Mouse (Mus musculus): ENCODE measurements around the gene Gm9945.
A peak's percentile ranks its signal among the peaks of the same experiment; 100 is the strongest.

Gm9945 gene

DNA sequence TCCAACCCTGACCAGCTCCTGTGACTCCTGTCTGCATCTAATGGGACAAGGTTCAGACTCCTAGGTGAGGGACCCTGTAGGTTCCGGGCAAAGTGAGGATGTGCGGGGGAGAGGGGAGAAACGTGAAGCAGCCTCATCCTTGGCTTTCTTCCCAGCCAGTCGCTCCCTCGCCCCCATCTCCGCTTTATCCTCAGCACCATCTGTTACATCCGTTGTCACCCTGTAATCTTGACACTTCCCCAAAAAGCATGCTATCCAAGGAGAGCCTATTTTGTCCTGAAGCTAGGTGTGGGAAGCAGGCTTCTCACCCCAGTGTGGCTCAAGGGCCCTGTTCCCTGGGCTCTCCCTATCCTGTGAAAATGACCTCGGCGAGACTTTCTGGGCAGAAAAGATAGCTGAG is 43.0 kb downstream of the Gm9945 start:
- peak; percentile 50 to 65 for DNase-seq (ENCODE audit: low spot score in 2 of 2)

DNA sequence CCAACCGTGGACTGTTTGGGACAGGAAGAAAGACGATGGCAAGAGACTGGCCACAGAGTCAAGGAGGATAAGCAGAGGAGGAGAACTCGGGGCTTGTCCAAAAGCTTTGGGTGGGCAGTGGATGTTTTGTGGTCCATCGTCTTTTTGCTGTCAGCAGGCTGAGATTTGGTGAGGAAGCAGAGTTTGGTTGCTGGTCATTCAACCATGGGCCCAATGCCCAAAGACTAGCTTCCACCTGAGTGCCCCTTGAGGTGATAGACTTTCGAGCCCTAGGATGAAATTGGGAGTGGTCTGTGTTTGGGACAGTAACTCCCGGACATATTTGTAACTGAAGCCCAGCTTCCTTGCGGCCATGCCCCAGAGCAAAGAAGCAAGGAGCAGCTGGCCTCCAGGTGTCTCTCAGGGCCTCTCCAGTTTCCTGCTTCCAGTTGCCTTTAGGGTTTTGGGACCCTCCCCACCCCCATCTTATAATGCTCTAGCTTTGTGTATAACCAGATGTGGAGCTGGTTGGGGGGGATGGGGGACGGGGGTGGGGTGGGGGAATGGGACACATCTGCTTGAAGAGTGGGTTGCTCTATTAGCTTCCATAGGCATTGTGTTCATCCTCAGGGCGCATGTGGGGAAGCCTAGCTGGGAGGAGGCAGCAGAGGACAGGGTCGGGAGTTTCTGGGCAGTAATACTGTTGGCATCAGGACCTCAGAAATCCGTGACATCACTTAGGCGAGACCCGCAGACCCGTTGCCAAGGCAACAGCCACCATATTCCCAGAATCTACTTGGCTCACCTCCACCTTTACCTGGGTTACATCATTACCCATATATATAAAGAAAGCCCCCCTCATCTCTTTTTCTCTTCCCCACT is 43.8 kb downstream of the Gm9945 start:
- no peak for DNase-seq (ENCODE audit: low spot score in 2 of 2)

- no peak for DNase-seq (ENCODE audit: low spot score in 2 of 2)
Measured at GRCm38 (mm10) chr11:53524905-53525304, 44.9 kb downstream of the Gm9945 start.

DNA sequence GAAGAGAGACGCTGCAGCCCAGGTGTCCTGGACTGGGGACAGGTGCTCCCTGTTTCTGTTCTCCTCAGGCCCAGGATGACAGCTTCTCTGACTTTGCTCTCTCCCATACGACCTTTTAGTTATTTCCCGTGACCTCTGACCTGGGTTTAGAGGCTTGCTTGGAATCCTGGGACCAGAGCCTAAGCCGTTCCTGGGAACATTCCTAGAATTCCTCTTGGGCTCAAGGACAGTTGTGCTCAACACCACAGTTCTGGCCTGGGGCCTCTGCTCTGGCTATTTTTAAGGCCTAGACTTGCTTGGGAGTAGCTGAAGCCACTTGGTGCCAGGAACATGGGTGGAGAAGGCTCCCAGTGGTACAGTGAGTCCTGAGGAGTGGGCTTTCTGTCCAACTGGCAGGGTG is 45.5 kb downstream of the Gm9945 start:
- DNase-seq (ENCODE audit: low spot score in 2 of 2) = no peak

DNA sequence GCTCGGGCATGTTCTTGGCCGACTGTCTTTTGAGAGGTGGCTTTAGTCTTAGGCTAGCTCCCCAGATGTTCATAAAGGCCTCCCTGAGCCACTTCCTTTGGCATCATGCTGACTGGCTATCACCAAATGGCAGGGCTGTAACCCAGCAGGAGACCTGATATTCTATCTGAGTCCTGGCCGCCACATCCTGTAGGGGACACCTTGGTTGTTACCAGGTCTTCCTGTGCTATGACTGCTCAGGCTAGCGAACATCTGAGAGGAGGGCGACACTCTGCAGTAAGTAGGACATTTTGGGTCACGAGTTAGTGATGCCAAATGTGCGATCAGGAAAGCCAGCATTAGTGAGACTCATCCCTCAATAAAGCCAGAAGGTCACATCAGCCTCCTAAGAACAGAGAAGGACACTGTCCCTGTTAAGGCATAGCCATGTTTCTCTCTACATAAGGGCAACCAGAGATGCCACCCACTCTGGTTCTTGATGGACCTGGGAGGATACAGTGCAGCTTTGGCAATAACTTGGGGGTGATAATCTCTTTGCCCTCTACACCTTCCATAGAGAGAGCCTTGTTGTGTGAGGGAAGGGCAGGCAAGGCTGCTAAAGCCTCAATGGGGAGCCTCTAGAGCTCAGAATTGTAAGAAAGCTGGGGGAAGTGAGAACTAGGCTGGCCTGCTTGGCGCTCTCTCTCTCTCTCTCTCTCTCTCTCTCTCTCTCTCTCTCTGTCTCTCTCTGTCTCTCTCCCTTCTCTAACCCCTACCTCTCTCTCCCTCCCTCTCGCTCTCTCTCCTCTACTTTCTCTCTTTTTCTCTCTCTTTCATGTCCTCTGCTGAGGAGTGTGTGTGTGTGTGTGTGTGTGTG is 48.7 kb downstream of the Gm9945 start:
- no peak for DNase-seq (ENCODE audit: low spot score in 2 of 2)

GRCm38 (mm10) chr11:53529253-53529557 is 49.2 kb downstream of the Gm9945 start:
- no peak for DNase-seq (ENCODE audit: low spot score in 2 of 2)

- no peak for DNase-seq (ENCODE audit: low spot score in 2 of 2)
Measured at GRCm38 (mm10) chr11:53530001-53530400, 50.0 kb downstream of the Gm9945 start.

Data from frontal cortex, postnatal 14 days (tissue).